Mouse (Mus musculus): Measurements from ENCODE around the gene Sp7. TPM values are rescaled to one million over a fixed set of nuclear protein-coding genes. Genes with fewer than 3 reads are reported as not detected.

The Sp7 gene
- total and polyA plus RNA-seq, 3 experiments, result not detected

- Histone ChIP-seq H3K9ac (ENCODE audit: control insufficient read depth, low read depth, low read length, poor library complexity, severe bottlenecking) (no peak overlapping the region), H3K27me3 (ENCODE audit: control insufficient read depth in 1 of 2, insufficient read depth in 2 of 2, low read length in 2 of 2) (no peaks in the 10 kb centered on the region), H3K4me1 (ENCODE audit: control insufficient read depth in 1 of 2, insufficient read depth in 2 of 2, low read length in 2 of 2) (peaks cover 5 to 21% of the 10 kb centered on the region in 2 experiments; a peak in 3 of 4 replicates), H3K27ac (ENCODE audit: control insufficient read depth, low read depth, low read length) (no peak overlapping the region), H3K79me2 (ENCODE audit: control insufficient read depth, insufficient read depth, low read length, poor library complexity) (peaks cover 43% of the 10 kb centered on the region), H3K9me3 (replicated peaks; ENCODE audit: insufficient read depth, low read length) (no peaks in the 10 kb centered on the region), H3K4me3 (ENCODE audit: control insufficient read depth in 1 of 2, insufficient read depth in 1 of 2, low read depth in 2 of 2, low read length in 2 of 2) (no peak overlapping the region), H3K36me3 (ENCODE audit: control insufficient read depth in 1 of 2, insufficient read depth in 2 of 2, low read length in 2 of 2) (peaks cover 8 to 44% of the 10 kb centered on the region in 2 experiments)
- no peak for DNase-seq (ENCODE audit: low read depth, low spot score)
- TF ChIP-seq RCOR1 (IDR thresholded peaks at IDR 0.05; ENCODE audit: low read depth, low read length), result no peak
- peak; percentile 13; the same call in 1 of the 2 replicates for TF ChIP-seq NELFE (IDR thresholded peaks at IDR 0.05; ENCODE audit: low read depth, low read length)
- no peak for TF ChIP-seq ZMIZ1 (IDR thresholded peaks at IDR 0.05; ENCODE audit: low read depth, low read length)
- TF ChIP-seq GABPA (IDR thresholded peaks at IDR 0.05; ENCODE audit: low read depth, low read length), result no peak
- peak in 2 of 3 experiments; percentile 16 to 18; a peak in 2 of 6 replicates for TF ChIP-seq CTCF (IDR thresholded peaks at IDR 0.05 in 2 of 3, conservative IDR thresholded peaks at IDR 0.05 in 1 of 3; ENCODE audit: control insufficient read depth in 1 of 3, insufficient read depth in 1 of 3, low read depth in 2 of 3, low read length in 3 of 3, poor library complexity in 1 of 3, severe bottlenecking in 1 of 3)
- TF ChIP-seq ETS1 (IDR thresholded peaks at IDR 0.05; ENCODE audit: low read depth, low read length), result no peak
- TF ChIP-seq MAZ (IDR thresholded peaks at IDR 0.05; ENCODE audit: low read depth, low read length), result no peak
- no peak for TF ChIP-seq ZNF384 (IDR thresholded peaks at IDR 0.05; ENCODE audit: low read depth, low read length)
Measured at GRCm38 (mm10) chr15:102407681-102408557, 40.9 kb upstream of the Sp7 start.

- Histone ChIP-seq H3K9ac (ENCODE audit: control insufficient read depth, low read depth, low read length, poor library complexity, severe bottlenecking) (peak overlapping the region; percentile 65), H3K27me3 (ENCODE audit: control insufficient read depth in 1 of 2, insufficient read depth in 2 of 2, low read length in 2 of 2) (no peaks in the 10 kb centered on the region), H3K9me3 (replicated peaks; ENCODE audit: insufficient read depth, low read length) (no peaks in the 10 kb centered on the region), H3K27ac (ENCODE audit: control insufficient read depth, low read depth, low read length) (peak overlapping the region; percentile 44), H3K4me3 (ENCODE audit: control insufficient read depth in 1 of 2, insufficient read depth in 1 of 2, low read depth in 2 of 2, low read length in 2 of 2) (peak overlapping the region; percentile 50 to 59), H3K4me1 (ENCODE audit: control insufficient read depth in 1 of 2, insufficient read depth in 2 of 2, low read length in 2 of 2) (peaks cover 5 to 21% of the 10 kb centered on the region in 2 experiments; a peak in 3 of 4 replicates), H3K79me2 (ENCODE audit: control insufficient read depth, insufficient read depth, low read length, poor library complexity) (peaks cover 38% of the 10 kb centered on the region), H3K36me3 (ENCODE audit: control insufficient read depth in 1 of 2, insufficient read depth in 2 of 2, low read length in 2 of 2) (peaks cover 8 to 41% of the 10 kb centered on the region in 2 experiments)
- TF ChIP-seq ZNF384 (IDR thresholded peaks at IDR 0.05; ENCODE audit: low read depth, low read length) (peak; percentile 73; the same call in 1 of the 2 replicates), POLR2A (IDR thresholded peaks at IDR 0.05; ENCODE audit: control insufficient read depth in 1 of 2, insufficient read depth in 1 of 2, low read depth in 1 of 2, low read length in 2 of 2, poor library complexity in 1 of 2) (0 out of 4 replicates have a peak, but pooled peaks of 1 of the 2 experiments have one; percentile 6), TAL1 (IDR thresholded peaks at IDR 0.05; ENCODE audit: low read length) (no peak)
- DNase-seq (ENCODE audit: low read depth, low spot score), result no peak
Measured at GRCm38 (mm10) chr15:102406912-102407580, 40.1 kb upstream of the Sp7 start.

Measured in MEL (cell line).